Mouse (Mus musculus) megakaryocyte, embryonic 14.5 days (primary cell): Measurements from ENCODE around the gene Fgr.

Experiments used
- FLI1 ChIP-seq: IDR thresholded peaks from 2 replicates; pipeline ENCODE4 v1.6.1; 2012; ENCODE audit warnings: low read length, inconsistent platforms, mixed read lengths
- GATA1 ChIP-seq: IDR thresholded peaks from 3 replicates; pipeline ENCODE4 v1.6.1; 2012; ENCODE audit warnings: mixed read lengths, low read length, inconsistent platforms, borderline replicate concordance

- TF ChIP-seq FLI1 (no peak), GATA1 (no peak)
Measured at GRCm38 (mm10) chr4:132982999-132983398, 9.1 kb downstream of the Fgr start.
